Mouse (Mus musculus): Measurements from ENCODE around the gene Unc45a.

Unc45a gene

GRCm38 (mm10) chr7:80284391-80284790, 56.4 kb downstream of the Unc45a start:
- in situ Hi-C loops (cut with MboI, MseI), result no loop called here

GRCm38 (mm10) chr7:80283226-80283918, 57.4 kb downstream of the Unc45a start:
- in situ Hi-C loops (cut with MboI, MseI), result no loop called here

- in situ Hi-C loops (cut with MboI, MseI), result no loop called here
These were observed 59.2 kb downstream of the Unc45a start for GRCm38 (mm10) chr7:80281646-80282045.

GRCm38 (mm10) chr7:80280998-80281397, 59.8 kb downstream of the Unc45a start:
- in situ Hi-C loops (cut with MboI, MseI), result no loop called here

- in situ Hi-C loops (cut with MboI, MseI), result no loop called here
These were observed 60.8 kb downstream of the Unc45a start for GRCm38 (mm10) chr7:80280032-80280431.

- in situ Hi-C loops (cut with MboI, MseI), result no loop called here
These were observed 64.4 kb downstream of the Unc45a start for GRCm38 (mm10) chr7:80276374-80276773.
